Mouse (Mus musculus): Measurements from ENCODE around the gene Cmtr1.
"Not testable (repeated sequence)": the region's sequence is repeated elsewhere in the genome, so short reads cannot be mapped to it uniquely, and the experiment has no call there.

Gene Cmtr1

DNA sequence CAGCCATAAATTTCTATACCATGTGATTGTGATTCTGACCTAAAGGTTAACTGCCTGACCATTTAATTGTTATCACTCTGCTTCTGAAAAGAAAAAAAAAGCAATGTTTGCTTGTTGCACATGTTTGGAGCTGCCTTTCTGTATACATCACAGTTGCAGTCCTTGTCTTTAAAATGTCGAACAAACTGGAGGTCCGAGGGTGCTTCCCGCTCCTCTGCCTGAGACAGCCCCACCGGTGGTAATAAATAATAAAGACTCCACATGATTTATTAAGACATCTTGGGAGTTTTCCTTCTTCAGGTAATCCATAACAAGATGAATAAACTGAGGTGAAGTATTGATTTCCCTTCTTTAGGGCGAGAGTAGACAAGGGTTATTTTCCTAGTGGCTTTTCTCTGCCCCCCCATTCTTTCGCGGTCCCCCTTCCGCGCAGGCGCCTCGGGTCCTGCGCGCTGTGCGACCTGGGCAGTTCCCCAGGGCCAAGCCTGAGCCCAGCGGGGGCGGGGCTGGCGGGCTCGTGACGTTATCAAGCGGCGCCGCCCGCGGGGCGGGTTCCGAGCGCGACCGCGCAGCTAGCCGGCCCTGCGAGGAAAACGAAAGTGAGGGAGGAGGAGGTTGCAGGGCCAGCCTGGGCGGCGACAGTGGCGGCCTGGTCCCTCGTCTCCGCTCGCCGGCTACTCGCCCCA, at the start of gene Cmtr1:
Gene Cmtr1 (plus strand): TSS at position 520 of the 686 bp plus-strand sequence.
- DNase-seq (ENCODE audit: low spot score): peak; percentile 97

DNA sequence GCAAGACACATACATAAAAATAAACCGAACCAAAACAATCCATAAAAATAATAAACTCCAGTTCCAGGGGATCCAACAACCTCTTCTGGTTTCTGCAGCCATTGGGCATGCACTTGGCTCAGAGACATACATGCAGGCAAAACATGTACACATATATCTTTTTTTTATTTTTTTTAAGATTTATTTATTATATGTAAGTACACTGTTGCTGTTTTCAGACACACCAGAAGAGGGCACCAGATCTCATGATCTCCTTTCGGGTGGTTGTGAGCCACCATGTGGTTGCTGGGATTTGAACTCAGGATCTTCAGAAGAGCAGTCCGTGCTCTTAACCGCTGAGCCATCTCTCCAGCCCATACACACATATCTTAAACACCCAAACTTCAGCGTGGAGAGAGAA, 46.9 kb upstream of the Cmtr1 start:
- DNase-seq (ENCODE audit: low spot score): not testable (repeated sequence)

DNA sequence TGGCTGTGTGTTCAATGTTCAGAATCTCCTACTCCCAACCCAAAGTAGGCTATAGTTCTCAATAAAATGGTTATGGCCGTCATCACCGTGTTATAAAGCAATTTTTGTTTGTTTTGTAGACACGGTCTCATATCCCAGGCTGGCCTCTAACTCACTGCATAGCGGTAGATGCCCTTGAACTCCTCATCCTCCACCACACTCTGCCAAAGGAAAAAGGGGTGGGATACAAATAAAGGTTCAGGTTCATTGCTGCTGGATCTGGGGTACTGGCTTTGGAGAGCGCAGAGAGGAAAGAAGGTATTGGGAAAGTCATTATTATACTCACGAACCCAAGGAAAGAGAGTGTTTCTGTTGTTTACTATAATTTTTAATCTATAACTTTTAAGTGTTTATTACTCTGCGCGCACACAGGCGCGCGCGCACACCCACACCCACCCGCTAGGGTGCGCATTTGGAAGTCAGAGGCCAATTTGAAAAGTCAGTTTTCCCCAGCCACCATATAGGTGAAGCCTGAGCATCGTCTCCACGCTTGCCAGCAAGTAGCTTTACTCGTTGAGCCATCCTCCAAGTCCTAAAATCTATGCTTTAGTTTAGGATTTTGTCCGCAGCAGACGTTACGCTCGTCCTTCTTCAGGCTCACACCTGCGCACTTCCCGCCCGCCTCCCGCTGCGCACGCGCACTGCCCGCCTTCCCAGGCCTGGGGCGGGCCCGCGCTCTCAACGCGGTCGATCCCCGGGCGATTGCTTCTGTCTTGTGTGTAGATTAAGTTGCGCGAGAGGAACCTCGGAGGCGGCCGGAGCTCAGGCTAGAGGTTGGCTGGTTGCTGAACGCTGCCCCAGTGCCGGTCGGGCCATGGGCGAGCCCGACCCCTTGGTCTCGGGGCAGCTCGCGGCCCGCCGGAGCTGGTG, 46.0 kb upstream of the Cmtr1 start, which contains the start of the genes Rnf8 and Gm28043:
Gene Rnf8 (plus strand): TSS at position 676 of the 909 bp plus-strand sequence.
Gene Gm28043 (plus strand): TSS at position 762 of the 909 bp plus-strand sequence.
- DNase-seq (ENCODE audit: low spot score): peak; percentile 95

DNA sequence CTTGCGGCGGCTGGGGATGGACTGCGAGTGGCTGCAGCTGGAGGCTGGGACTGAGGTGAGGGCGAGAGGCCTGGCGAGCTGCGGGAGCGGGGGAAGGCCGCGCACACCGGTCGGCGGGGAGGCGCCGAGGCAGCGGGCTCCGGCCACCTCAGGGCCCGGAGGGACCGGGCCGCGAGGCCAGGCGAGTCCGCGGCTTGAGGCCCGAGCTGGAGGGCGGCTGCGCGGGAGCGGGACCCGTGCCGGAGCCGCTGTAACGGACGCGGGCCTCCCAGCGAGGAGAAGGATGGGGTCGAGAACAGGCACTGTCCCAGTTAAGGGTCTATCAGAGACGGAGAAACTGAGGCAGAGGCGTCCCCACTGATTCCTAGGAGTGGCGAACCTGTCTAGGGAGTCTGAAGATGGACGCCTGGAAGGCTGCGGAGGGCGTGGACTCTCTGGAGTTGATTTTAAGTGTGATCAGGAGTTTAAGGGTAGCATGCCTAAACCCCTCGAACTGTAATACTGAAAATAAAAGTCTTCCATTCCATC, 45.3 kb upstream of the Cmtr1 start:
- DNase-seq (ENCODE audit: low spot score): no peak

DNA sequence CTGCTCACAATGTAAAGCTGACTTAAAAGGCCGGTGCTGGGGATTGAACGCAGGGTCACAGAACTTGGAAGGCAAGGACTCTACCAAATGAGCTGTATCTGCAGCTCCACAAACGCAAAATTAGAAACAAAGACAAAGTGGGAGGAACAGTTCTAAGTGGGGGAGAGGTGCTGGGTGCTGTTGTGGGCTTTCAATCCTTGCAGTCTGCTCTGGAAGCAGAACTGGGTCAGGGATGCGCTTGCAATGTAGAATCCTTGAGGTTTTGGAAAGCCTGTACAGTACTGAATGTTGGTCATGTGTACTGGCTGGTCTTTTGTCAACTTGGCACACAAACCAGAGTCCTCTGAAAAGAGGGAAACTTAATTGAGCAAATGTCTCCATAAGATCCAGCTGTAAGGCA, 44.8 kb upstream of the Cmtr1 start:
- DNase-seq (ENCODE audit: low spot score): no peak

DNA sequence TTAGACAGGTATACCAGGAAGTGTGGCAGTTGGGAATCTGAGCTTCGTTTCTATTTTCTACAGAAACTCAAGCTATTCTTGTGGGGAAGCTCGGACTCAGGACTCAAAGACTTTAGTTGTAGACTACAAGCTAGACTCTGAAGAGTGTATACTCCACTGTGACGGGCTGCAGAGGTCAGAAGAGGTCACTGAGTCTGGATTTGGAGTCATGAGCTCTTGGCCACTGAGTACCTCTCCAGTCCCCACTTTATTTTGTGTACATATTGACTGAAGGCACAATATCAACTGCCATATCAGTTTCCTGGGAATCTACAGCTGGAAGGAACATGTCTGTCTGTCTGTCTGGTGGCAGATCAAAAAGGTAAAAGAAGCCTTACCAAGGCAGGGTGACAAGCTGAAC, 41.2 kb upstream of the Cmtr1 start:
- DNase-seq (ENCODE audit: low spot score): no peak

DNA sequence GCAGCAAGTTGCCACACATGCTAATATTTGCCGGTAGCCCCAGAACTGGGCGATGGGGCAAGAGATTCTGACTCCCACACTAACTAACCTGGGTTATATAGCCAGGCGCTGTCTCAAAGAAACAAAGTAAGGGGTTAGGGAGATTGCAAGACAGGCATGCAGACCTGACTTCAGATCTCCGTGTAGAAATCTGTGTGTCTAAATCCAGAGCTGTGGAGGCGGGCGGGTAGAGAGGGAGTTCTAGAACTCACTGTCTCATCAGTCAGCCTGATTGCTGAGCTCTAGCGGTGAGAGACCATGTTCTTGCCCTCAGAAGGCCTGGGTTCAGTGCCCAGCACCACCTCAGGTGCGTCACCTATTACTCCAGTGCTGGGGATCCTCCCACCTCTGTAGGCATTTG, 36.9 kb upstream of the Cmtr1 start:
- DNase-seq (ENCODE audit: low spot score): no peak

DNA sequence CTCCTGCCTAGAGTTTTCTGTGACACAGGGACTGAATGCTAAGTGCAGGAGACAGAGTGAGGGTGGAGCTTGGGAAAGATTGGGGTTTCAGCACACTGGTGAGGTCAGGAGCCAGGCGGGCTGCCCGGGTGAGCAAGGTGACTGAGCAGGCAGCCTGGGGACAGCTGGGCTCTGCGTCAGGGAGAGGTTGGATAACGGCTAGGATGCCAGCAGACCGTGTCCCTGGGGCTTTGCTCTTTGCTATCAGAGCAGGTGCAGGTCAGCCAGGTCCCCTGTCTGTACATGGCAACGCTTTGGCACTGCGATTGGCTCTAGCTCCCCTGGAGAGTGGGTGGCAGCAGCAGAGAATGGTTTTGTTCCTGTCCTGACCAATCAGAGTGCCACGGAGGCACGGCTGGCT, 33.1 kb upstream of the Cmtr1 start:
- DNase-seq (ENCODE audit: low spot score): no peak

DNA sequence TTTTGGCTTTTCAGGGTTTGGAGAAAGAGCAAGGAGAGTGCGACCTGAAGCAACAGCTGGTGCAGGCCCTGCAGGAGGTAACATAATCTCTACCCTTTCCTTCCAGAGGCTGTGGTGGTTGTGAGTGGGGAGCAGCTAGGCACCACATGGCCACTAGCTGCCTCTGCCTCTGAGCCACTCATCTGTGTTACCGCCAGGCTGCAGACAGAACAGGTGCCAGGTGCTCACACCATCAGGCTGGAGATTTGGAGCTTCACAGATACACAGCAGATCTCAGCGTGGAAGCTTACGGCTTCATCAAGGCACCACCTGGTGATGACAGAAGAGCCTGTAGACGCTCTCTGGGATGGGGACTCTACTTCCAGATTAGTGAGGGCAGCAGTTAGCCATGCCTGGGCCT, 31.4 kb upstream of the Cmtr1 start:
- no peak for DNase-seq (ENCODE audit: low spot score)

DNA sequence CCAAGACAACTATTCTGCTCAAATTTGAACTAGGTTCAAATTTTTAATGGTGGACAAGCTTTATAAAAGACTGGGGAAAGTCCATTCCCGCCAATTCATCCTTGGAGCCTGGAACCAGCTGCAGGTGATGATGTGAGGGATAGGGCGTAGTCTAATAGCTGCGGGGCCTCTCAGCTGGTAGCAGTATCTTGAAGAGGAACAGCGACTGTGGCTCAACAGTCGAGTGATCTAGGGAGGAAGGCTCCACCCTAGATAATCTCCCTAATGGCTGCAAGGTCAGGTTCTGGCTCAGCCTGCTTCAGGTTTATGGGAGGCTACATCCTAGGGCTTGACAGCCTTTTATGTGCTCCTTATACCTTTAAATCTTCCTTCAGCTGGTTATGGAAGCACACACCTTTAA, 30.8 kb upstream of the Cmtr1 start:
- DNase-seq (ENCODE audit: low spot score): no peak

DNA sequence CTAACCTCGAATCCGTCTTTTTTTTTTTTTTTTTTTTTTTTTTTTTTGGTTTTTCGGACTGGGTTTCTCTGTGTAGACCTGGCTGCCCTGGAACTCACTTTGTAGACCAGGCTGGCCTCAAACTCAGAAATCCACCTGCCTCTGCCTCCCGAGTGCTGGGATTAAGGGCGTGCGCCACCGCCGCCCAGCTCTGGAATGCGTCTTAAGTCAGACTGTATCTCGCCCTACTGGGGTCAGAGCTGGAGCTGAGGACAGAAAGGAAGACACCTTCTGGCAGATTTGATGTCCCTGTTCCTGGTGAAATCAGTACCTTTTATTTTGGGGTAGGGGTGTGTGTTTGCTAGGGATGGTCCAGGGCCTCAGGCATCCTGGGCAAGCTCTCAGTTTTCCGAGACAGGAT, 28.1 kb upstream of the Cmtr1 start:
- no peak for DNase-seq (ENCODE audit: low spot score)

DNA sequence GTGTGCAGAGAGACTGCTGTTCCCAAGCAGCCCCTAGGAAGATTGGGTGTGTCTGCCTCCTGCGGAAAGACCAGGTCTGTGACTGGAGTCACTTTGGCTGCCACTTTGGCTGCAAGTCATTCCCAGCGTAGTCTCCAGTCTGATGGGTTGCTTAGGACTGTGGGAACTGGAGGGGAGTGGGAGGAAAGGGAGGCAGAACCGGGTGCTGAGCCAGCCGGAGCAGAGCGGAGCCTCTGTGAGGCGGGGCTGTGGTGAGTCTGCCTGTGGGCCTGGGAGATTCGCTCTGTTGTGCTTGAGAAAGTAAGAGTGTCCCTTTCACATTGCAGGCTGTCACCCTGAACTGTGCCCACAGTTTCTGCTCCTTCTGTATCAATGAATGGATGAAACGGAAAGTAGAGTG, 24.9 kb upstream of the Cmtr1 start:
- no peak for DNase-seq (ENCODE audit: low spot score)

DNA sequence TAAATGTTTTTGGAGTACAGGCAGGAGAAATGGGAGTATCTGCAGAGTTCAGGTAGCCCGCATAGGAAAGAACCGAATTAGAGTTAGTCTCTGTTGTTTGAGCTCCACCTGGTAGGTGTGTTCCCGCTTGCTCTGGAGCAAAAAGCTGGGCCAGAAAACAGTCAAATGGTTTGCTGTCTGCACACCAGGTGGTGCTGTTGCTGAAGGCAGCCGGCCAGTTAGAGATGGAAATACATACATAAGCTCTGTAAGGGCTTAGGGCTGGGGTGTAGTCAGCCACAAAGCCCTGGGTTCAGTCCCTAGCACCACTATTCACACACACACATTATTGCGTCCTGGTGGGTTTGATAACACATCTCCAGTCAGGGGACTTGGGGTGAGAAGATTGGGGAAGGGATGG, 24.3 kb upstream of the Cmtr1 start:
- DNase-seq (ENCODE audit: low spot score): no peak

DNA sequence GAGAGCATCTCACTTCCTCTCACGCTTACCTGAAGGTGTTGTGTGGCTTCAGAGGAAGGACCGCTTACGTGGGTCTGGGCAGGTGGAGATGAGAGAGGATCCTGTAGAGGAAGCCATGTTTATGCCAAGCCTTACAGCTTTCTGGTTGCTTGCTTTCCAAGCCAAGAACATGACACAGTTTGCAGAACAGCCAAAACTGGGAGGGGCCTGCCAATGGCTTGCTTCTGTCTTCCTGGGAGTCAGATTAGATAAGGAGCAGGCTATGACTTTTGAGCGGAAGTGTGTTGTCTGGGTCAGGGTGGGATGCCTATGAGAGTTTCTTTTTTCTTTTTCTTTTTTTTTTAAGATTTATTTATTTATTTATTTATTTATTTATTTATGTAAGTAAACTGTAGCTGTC, 23.0 kb upstream of the Cmtr1 start:
- no peak for DNase-seq (ENCODE audit: low spot score)

DNA sequence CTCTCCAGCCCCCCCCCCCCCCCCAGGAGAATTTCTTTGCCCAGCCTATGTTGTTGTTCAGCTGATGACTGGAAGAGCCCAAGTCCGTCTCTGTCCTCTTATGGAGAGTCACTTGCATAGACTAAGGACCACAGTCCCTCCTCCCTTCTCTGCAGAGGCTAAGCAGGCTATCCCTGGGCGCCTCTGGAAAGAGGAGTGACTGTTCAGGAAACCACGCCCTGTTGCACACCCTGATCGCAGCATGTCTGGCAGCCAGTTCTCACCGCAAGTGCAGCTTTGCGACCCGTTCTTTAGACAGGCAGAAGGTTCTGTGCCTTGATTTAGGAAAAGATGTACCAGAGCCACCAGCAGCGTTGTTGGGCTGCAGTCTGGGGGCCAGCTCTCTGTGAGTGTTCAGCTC, 22.5 kb upstream of the Cmtr1 start:
- DNase-seq (ENCODE audit: low spot score): no peak

DNA sequence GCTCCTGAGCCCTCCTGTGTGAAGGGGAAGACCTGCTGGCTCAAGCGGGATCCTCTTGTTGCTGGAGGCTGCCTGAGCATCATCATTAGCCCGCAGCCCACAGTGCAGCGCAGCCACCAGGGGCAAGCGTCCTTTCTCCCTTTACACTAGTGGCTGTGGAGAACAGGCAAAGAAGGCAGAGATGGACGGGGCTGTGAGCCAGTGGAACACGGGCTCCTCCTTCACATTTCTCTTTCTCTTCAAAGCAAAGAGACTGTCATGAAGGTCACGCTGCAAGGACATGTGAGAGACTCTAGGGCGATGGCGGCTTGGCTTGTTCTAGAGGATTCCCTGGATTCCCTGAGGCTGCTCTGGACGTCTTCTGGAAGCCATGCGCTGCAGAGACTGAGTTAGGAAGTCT, 19.4 kb upstream of the Cmtr1 start:
- no peak for DNase-seq (ENCODE audit: low spot score)

DNA sequence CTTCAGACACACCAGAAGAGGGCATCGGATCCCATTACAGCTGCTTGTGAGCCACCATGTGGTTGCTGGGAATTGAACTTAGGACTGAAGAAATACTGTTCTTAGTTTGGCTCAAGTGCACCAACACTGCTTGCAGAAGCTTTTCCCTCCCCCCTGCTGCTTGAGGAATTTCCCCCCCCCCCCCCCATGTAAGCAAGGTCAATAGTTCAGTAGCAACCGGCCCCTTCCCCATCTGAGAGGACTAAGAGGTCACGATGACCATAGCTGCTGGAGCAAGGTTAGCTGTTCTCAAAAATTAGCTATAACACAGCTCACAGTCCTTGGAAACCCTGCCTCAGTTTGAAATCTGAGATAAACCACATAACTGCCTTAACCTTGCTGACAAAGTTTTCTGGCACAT, 18.2 kb upstream of the Cmtr1 start:
- DNase-seq (ENCODE audit: low spot score): no peak

DNA sequence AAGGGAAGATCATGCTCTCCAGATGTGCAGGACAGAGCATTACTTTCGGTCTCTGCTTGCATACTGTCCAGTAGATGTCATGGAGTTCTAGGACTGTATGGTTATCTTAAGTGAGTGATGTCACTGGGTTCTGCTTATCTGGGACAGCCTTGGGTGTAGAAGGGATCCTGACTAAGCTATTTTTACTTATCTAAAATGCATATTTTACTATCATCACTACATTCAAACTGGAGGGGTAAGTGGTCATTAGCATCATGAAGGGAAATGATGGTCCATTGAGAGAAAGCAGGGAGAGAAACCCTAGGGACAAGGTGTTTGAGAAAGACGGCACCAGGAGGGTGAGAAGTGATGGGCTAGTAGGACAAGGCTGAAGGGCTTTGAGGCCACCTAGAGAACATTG, 2.1 kb upstream of the Cmtr1 start:
- no peak for DNase-seq (ENCODE audit: low spot score)

DNA sequence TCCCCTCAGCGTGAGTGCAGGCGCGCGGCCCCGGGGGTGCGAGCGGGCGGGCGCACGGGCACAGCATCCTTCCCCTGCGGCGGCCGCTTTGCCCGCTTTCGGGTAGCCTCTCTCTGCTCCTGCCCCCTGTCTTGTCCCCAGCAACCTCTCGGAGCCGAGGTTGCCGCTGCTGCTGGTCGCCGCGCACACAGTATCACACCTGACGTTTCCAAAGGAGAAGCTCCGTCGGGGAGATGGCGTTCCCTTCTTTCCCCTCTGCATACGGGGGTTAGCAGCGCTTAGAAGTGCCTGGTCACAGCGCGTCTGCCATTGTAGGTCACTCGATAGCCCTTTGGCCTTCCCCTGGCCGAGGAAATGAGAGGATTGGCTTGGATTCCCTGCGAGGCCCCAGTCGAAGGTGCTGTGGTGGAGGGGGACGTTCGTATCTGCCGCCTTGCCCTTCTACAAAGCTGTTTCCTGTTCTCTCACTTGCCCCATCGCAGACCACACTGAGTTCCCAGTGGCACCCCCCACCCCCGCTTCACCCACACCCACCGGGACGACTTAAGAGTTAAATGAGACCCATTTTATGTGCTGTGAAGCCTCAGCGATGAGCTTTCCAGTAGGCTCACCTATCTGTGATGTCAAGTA, 482 bp downstream of the Cmtr1 start:
- no peak for DNase-seq (ENCODE audit: low spot score)

DNA sequence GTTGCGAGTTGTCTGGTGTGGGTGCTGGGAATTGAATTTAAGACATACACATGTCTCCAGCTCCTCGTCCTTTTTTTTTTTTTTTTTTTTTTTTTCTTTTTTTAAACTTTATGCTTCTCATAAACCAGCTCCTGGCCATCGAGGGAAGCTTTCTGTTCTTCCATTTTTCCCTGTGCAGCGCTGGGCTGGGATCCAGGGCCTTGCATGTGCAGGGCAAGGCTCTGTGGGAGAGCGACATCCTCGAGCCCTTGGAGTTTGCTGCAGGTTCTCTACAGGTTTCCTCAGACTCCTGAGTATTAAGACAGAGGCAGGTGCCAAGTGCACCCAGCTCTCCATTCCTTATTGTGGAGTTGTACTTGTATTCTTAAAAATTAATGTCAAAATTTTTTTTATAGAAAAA, 1.8 kb downstream of the Cmtr1 start:
- DNase-seq (ENCODE audit: low spot score): no peak

DNA sequence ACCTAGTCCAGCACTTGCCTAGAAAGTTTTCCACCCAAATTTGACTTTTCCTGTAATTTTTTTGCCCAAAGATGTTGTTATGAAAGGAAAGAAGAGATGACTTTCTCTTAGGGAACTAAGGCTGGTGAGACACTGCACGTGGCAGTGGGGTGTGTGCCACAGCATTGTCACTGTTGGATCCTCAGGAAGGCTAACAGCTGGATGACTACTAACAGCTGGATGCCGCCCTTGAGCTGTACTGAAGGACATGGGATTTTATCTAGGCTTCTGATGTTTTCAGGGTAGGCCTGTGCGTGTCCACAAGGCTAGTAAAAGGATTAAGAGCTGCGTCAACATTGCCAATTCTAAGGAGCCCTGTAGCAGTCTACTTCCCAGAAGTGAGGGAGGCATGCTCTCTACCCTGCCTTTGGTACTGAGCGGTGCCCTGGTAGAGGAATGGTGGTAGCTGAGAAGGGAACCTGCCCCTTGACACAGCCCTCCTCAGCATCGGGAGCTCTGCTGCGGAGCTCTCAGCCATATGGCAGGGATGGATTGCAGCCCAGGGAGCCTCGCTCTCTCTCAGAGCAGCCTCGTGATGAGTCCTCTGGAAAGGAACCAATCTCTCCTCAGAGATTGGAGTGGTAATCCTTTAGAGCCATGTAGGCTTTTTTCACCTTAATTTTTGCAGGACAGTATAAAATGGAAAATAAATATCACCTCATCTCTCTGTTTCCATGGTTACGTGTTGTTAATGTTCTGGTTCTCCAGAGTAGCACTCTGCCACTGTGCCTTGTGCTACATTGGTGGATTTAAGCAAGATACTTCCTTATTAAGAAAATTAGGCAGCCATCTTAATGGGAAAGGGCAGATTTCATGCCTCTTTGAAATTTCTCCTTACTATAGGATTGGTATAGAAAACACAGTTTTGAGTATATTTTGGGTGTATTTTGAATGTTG, 7.9 kb downstream of the Cmtr1 start:
- DNase-seq (ENCODE audit: low spot score): no peak

DNA sequence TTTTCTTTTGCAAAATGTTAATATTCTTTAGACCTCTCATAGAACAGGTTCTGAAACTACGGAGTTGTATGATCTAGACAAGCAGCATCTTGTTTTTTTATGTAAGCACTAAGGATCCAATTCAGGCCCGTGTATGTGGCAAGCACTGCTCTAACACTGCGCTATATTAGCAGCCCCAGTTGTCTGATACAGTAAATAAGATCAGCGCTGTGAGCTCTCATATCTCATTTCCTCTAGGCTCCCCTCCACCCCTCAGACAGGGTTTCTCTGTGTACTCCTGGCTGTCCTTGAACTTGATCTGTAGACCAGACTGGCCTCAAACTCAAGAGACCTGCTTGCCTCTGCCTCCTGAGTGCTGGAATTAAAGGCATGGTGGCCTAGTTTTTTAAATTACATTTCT, 8.6 kb downstream of the Cmtr1 start:
- no peak for DNase-seq (ENCODE audit: low spot score)

Measured in urinary bladder, postnatal 25 days (tissue).